14 mouse cellular contexts compared by ENCODE assay signal in genomic region chr12:117673188-117673587, GRCm38 (mm10).
"Had no signal": no experiment of that assay in that cellular context is flagged by ENCODE, and none has a peak within 500 bp of the region (broad histone marks: within the 10 kb centered on the region; RNA-seq: fewer than 3 reads in every experiment).

No protein-coding gene starts in this region.

- H3K4me3 ChIP-seq: kidney, embryonic 15.5 days; left cerebral cortex, adult 2 months; limb, embryonic 15.5 days; megakaryocyte, embryonic 14.5 days; midbrain, embryonic 15.5 days; neural tube, embryonic 12.5 days had no signal

- H3K9ac ChIP-seq: kidney, embryonic 15.5 days; limb, embryonic 15.5 days; liver, embryonic 14.5 days; midbrain, embryonic 15.5 days; neural tube, embryonic 12.5 days had no signal

- H3K4me2 ChIP-seq: kidney, embryonic 15.5 days; limb, embryonic 15.5 days; midbrain, embryonic 11.5 days; midbrain, embryonic 15.5 days; neural tube, embryonic 12.5 days had no signal

- H3K27me3 ChIP-seq: kidney, embryonic 15.5 days; limb, embryonic 15.5 days; megakaryocyte, embryonic 14.5 days; midbrain, embryonic 15.5 days; neural tube, embryonic 12.5 days had no signal

- DNase-seq: kidney, adult 2 months; kidney, postnatal 14 days; thymus, adult 18-20 months; thymus, postnatal 14 days had no signal

- H3K27ac ChIP-seq: kidney, embryonic 15.5 days; left cerebral cortex, adult 2 months; limb, embryonic 15.5 days; liver, embryonic 14.5 days; macrophage; midbrain, embryonic 15.5 days; neural tube, embryonic 12.5 days had no signal

- H3K9me3 ChIP-seq: kidney, embryonic 15.5 days; limb, embryonic 15.5 days; megakaryocyte, embryonic 14.5 days; midbrain, embryonic 15.5 days; neural tube, embryonic 12.5 days had no signal

- H3K36me3 ChIP-seq: kidney, embryonic 15.5 days; limb, embryonic 15.5 days; midbrain, embryonic 15.5 days; neural tube, embryonic 12.5 days had no signal

- H3K4me1 ChIP-seq: neural tube, embryonic 12.5 days had no signal

- ATAC-seq: hindbrain, embryonic 16.5 days; midbrain, embryonic 15.5 days had no signal
